Mouse (Mus musculus): ENCODE results near the gene Serpina3b.

Serpina3b gene

GRCm38 (mm10) chr12:104174747-104175146 lies 47.0 kb downstream of the Serpina3b start:
- no peak for DNase-seq (ENCODE audit: low read depth, low spot score)

DNA sequence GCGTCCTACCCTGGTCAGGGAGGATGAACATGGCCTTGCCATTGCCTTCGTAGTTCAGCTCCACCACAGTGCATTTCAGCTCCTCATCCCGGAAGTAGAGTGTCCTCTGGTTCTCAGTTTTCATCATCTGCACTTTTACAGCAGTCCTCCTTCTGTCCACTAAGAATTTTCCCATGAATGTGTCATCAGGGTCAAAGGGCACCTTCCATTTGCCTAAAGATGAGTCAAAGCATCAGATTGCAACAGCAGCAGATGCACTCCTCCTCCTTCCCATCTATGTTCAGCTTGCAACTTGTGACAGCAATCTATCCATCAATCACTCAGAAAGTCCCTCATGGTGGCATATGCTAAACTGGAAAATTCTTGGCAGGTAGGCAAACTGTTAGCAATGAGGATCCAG lies 47.8 kb downstream of the Serpina3b start:
- no peak for DNase-seq (ENCODE audit: low read depth, low spot score)

GRCm38 (mm10) chr12:104178577-104178976 lies 50.8 kb downstream of the Serpina3b start:
- no peak for DNase-seq (ENCODE audit: low read depth, low spot score)

DNA sequence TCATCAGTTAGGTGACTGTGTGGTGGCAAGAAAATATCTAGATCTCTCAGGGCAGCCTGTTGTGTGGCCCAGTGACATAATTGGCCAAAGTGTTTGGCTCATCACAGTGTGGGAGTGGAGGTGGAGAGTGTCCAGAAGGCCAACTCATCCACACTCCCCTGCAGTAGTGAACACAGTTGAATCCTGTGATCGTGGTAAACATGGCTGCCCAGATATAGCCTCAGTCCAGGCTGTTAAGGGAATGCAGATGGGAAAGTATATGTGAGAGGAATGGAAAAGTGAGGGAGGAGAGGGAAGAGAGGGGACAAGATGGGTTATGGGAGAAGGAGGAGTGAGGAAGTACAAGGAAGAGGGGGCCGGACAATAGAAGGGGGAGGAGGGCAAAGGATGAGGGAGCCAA lies 51.2 kb downstream of the Serpina3b start:
- no peak for DNase-seq (ENCODE audit: low read depth, low spot score)

DNA sequence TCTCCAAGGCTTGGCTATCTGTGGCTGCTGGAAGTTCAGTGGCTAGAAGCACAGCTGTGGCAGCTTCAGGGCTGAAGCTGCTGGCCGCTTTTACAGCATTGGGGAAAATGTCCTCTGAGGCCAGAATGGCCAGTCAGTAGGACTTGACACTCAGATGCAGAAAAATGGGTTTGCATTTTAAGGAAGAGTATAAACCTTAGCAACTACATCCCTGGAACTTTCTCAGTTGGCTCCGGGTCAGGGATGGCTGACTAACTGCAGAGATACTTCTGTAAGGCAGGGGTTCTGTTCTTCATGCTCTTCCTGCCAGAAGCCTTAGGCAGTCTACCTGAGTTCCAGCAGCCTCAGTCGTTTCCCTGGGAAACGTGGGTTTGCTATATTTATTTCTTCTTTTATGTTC lies 57.2 kb downstream of the Serpina3b start:
- no peak for DNase-seq (ENCODE audit: low read depth, low spot score)

DNA sequence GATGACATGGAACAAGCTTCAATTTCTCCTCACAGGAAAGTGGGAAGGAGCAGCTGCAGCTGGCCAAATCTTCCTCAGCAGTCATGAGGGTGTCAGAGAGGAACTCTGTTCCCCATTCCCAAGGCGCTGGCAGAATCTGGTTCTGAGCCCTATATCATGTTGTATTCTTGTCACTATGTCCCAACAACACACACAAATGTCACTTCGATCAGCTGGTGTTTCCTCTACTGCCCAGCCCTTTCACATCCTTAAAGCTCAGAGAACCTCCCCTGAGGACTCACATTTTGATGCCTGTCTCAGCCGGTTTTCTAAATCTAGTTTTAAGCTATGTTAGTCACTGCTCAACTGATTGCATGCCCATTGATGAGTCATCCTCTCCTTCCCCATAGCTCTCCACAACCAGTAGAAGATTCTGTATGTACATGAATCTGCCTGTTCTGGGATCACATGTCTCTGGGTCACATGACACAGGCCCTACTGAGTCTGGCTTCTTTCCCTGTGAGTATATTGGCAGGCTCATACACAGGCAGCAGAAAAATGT lies 58.3 kb downstream of the Serpina3b start:
- DNase-seq (ENCODE audit: low read depth, low spot score): no peak

Measured in R1 (cell line).